Mouse (Mus musculus): ENCODE measurements around the gene Cdh13. TPM values are rescaled to one million over a fixed set of nuclear protein-coding genes. Genes with fewer than 3 reads are reported as not detected.

Gene Cdh13
- total and polyA plus RNA-seq, 3 experiments: 162 to 172 (median 163) TPM

- Histone ChIP-seq H3K4me1 (ENCODE audit: control insufficient read depth, insufficient read depth, low read length) (no peaks in the 10 kb centered on the region; the same call in 1 of the 2 replicates), H3K36me3 (ENCODE audit: control insufficient read depth, insufficient read depth, low read length) (no peaks in the 10 kb centered on the region; the same call in 1 of the 2 replicates), H3K27me3 (ENCODE audit: control insufficient read depth, insufficient read depth, low read length) (no peaks in the 10 kb centered on the region), H3K79me2 (replicated peaks; ENCODE audit: control insufficient read depth, insufficient read depth, low read length) (no peaks in the 10 kb centered on the region), H3K4me3 (no peak overlapping the region), H3K9ac (ENCODE audit: low read depth, low read length) (no peak overlapping the region), H3K27ac (no peak overlapping the region; the same call in none of the 2 replicates)
- intact Hi-C loops (cut with DNase I): no loop called here
- peak; percentile 10 to 25 for DNase-seq
- TF ChIP-seq POLR2A (IDR thresholded peaks at IDR 0.05; ENCODE audit: insufficient read depth, low read depth, low read length) (no peak), CTCF (IDR thresholded peaks at IDR 0.05) (no peak), EP300 (IDR thresholded peaks at IDR 0.05; ENCODE audit: insufficient read depth, low read depth, low read length) (no peak)
- 14% methylated on average over 11 of the region's 11 CpGs for WGBS
Observed at GRCm38 (mm10) chr8:118713111-118713510, 429.6 kb downstream of the Cdh13 start.

DNA sequence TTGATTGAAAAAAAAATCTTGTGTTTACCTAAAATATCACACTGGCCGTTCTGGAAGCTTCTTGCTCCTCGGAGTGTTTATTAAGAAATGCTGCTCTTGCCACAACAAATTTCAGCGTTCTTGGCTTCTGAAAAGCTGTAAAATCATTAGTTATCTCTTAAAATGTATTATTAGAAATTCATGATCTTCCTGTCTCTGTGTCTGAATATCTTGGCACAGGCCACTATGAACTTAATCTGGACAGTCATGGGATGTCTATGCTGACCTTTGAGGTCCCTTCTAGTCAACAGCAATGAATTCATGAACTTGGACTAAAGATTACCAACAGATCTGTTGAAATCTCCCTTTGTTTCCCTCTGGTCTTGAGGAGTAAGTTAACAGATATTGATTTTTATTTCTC, 430.1 kb downstream of the Cdh13 start:
- intact Hi-C loops (cut with DNase I): no loop called here
- TF ChIP-seq EP300 (IDR thresholded peaks at IDR 0.05; ENCODE audit: insufficient read depth, low read depth, low read length) (no peak), POLR2A (IDR thresholded peaks at IDR 0.05; ENCODE audit: insufficient read depth, low read depth, low read length) (no peak), CTCF (IDR thresholded peaks at IDR 0.05) (no peak)
- 36% methylated on average over 3 of the region's 3 CpGs for WGBS

DNA sequence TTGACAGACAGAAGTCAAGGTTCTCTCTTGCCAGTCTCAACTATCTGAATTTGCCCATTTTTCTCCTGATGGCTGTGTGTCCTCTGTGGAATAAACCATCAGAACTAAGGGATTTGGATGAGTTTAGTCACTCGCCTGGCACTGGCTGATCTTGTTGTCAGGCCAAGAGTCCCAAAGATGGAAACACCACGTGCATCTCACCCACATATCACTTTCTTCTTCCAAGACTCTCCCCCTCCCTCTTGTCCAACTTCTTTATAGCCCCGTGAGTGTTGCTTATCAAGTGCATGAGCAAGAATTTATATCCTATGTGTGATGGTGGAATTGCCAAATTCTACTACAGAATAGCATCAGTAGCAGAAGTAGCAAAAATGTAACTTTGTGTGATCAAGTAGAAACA, 439.4 kb downstream of the Cdh13 start:
- no peak for DNase-seq
- TF ChIP-seq EP300 (IDR thresholded peaks at IDR 0.05; ENCODE audit: insufficient read depth, low read depth, low read length) (no peak), CTCF (IDR thresholded peaks at IDR 0.05) (no peak), POLR2A (IDR thresholded peaks at IDR 0.05; ENCODE audit: insufficient read depth, low read depth, low read length) (no peak)
- Histone ChIP-seq H3K4me3 (no peak overlapping the region), H3K36me3 (ENCODE audit: control insufficient read depth, insufficient read depth, low read length) (no peaks in the 10 kb centered on the region), H3K4me1 (ENCODE audit: control insufficient read depth, insufficient read depth, low read length) (no peaks in the 10 kb centered on the region), H3K79me2 (replicated peaks; ENCODE audit: control insufficient read depth, insufficient read depth, low read length) (no peaks in the 10 kb centered on the region), H3K27ac (no peak overlapping the region), H3K9ac (ENCODE audit: low read depth, low read length) (no peak overlapping the region), H3K27me3 (ENCODE audit: control insufficient read depth, insufficient read depth, low read length) (no peaks in the 10 kb centered on the region)
- intact Hi-C loops (cut with DNase I): no loop called here
- 69% methylated on average over 3 of the region's 3 CpGs for WGBS

More for the DNA sequence above, 430.1 kb downstream of the Cdh13 start:
- no peaks in the 10 kb centered on the region; the same call in 1 of the 2 replicates for H3K4me1 ChIP-seq (ENCODE audit: control insufficient read depth, insufficient read depth, low read length)
- H3K36me3 ChIP-seq (ENCODE audit: control insufficient read depth, insufficient read depth, low read length): no peaks in the 10 kb centered on the region; the same call in 1 of the 2 replicates
- H3K4me3 ChIP-seq: no peak overlapping the region
- H3K27ac ChIP-seq: no peak overlapping the region; the same call in 1 of the 2 replicates
- H3K79me2 ChIP-seq (replicated peaks; ENCODE audit: control insufficient read depth, insufficient read depth, low read length): no peaks in the 10 kb centered on the region
- H3K9ac ChIP-seq (ENCODE audit: low read depth, low read length): no peak overlapping the region
- DNase-seq: no peak
- no peaks in the 10 kb centered on the region for H3K27me3 ChIP-seq (ENCODE audit: control insufficient read depth, insufficient read depth, low read length)

DNA sequence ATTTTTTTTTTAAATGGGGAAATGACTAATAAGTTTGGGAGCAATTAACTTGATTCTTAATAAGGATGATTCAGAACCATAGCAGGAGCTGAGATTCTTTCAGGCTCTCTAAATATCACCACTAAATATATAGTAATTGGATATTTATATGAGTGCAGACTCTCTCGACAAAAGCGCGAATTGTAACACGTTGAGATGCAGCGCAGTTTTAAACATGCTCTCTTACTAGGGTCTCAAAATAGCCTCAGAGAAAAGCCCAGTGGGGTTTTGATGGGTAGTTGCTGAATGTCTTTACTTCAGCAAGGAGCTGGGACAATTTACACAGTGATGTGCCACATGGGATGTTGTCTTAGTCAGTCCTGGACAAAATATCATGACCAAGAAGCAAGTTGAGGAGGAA, 442.1 kb downstream of the Cdh13 start:
- WGBS: 95% methylated on average over 5 of the region's 5 CpGs
- Histone ChIP-seq H3K27me3 (ENCODE audit: control insufficient read depth, insufficient read depth, low read length) (no peaks in the 10 kb centered on the region), H3K4me3 (no peak overlapping the region), H3K79me2 (replicated peaks; ENCODE audit: control insufficient read depth, insufficient read depth, low read length) (no peaks in the 10 kb centered on the region), H3K36me3 (ENCODE audit: control insufficient read depth, insufficient read depth, low read length) (no peaks in the 10 kb centered on the region), H3K4me1 (ENCODE audit: control insufficient read depth, insufficient read depth, low read length) (no peaks in the 10 kb centered on the region), H3K9ac (ENCODE audit: low read depth, low read length) (no peak overlapping the region), H3K27ac (no peak overlapping the region)
- DNase-seq: no peak
- intact Hi-C loops (cut with DNase I): no loop called here
- TF ChIP-seq POLR2A (IDR thresholded peaks at IDR 0.05; ENCODE audit: insufficient read depth, low read depth, low read length): no peak
- no peak for TF ChIP-seq CTCF (IDR thresholded peaks at IDR 0.05)
- no peak for TF ChIP-seq EP300 (IDR thresholded peaks at IDR 0.05; ENCODE audit: insufficient read depth, low read depth, low read length)

- no peak overlapping the region for H3K9ac ChIP-seq (ENCODE audit: low read depth, low read length)
- WGBS: 87% methylated on average over 5 of the region's 5 CpGs
- no peak for DNase-seq
Observed at GRCm38 (mm10) chr8:118741781-118742180, 458.2 kb downstream of the Cdh13 start.

DNA sequence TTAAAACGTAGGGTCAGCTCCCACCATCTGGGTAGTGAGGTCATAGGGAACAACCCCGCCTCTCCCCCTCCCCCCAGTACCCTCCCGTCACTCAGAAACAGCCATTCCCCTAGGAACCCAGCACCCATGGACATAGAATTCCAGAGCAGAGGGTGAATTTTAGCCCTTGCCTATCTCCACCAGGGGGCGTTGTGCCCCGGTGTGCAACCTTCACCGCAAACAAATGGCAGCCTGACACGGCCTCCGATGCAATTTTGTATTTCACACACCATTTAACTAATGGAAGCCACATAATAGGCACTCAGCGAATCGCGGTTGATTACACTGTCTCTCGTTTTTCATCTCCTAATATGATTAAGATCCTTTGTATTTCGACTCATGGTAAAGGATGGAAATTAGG, 461.5 kb downstream of the Cdh13 start:
- peak; percentile 15 for TF ChIP-seq CTCF (IDR thresholded peaks at IDR 0.05)
- no peak for TF ChIP-seq POLR2A (IDR thresholded peaks at IDR 0.05; ENCODE audit: insufficient read depth, low read depth, low read length)
- TF ChIP-seq EP300 (IDR thresholded peaks at IDR 0.05; ENCODE audit: insufficient read depth, low read depth, low read length): no peak
- Histone ChIP-seq H3K4me1 (ENCODE audit: control insufficient read depth, insufficient read depth, low read length) (no peaks in the 10 kb centered on the region), H3K4me3 (no peak overlapping the region), H3K27me3 (ENCODE audit: control insufficient read depth, insufficient read depth, low read length) (no peaks in the 10 kb centered on the region), H3K79me2 (replicated peaks; ENCODE audit: control insufficient read depth, insufficient read depth, low read length) (no peaks in the 10 kb centered on the region), H3K27ac (no peak overlapping the region), H3K9ac (ENCODE audit: low read depth, low read length) (no peak overlapping the region), H3K36me3 (ENCODE audit: control insufficient read depth, insufficient read depth, low read length) (no peaks in the 10 kb centered on the region)
- DNase-seq: no peak
- intact Hi-C loops (cut with DNase I): no loop called here
- 90% methylated on average over 13 of the region's 13 CpGs for WGBS

More at GRCm38 (mm10) chr8:118741781-118742180, 458.2 kb downstream of the Cdh13 start:
- TF ChIP-seq EP300 (IDR thresholded peaks at IDR 0.05; ENCODE audit: insufficient read depth, low read depth, low read length): no peak
- TF ChIP-seq CTCF (IDR thresholded peaks at IDR 0.05): no peak
- TF ChIP-seq POLR2A (IDR thresholded peaks at IDR 0.05; ENCODE audit: insufficient read depth, low read depth, low read length): no peak
- H3K79me2 ChIP-seq (replicated peaks; ENCODE audit: control insufficient read depth, insufficient read depth, low read length): no peaks in the 10 kb centered on the region
- H3K4me1 ChIP-seq (ENCODE audit: control insufficient read depth, insufficient read depth, low read length): no peaks in the 10 kb centered on the region
- H3K36me3 ChIP-seq (ENCODE audit: control insufficient read depth, insufficient read depth, low read length): no peaks in the 10 kb centered on the region
- intact Hi-C loops (cut with DNase I): no loop called here
- H3K4me3 ChIP-seq: no peak overlapping the region
- H3K27ac ChIP-seq: no peak overlapping the region
- H3K27me3 ChIP-seq (ENCODE audit: control insufficient read depth, insufficient read depth, low read length): no peaks in the 10 kb centered on the region

All from heart, adult 2 months (tissue).